Mouse (Mus musculus) naive thymus-derived CD4-positive, alpha-beta T cell, adult 2 months (primary cell): ENCODE results near the gene Sec16a.

ENCODE experiments used
- DNase-seq: peaks from one replicate; pipeline ENCODE4 v3.0.0-alpha.2; 2011; ENCODE audit warnings: low read depth

Gene Sec16a

DNA sequence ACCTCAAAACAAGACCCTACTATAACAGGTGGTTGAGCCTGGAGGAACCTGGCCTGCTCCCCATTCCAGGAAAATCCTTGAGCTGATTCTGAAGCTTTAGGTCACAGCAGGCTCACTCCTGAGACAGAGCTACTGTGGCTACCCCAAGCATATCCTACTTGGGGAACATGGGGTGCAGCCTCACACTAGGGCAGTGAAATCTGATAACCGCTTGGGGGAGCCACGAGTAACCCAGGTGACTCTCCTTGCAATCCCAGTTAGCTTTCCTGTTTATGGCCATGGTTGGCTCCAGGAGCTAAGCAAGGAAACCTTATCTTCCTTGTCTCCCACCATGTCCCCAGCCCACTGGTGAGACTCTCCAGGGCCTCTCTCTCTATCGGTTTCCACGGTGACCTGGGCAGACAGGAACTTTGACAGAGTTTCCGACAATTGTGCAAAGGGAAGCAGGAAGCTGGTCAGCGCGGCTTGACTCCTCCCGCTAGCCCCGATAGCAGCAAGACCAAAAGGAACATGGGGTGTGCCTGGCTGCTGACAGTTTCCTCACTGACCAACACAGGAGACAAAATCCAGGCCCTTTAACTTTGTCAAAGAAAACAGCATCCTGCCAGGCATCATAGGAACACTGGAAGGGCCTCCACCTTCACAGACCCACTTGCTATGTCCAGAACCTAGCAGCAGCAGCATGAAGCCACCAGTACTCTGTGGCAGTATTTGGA, 29.9 kb upstream of the Sec16a start:
- no peak for DNase-seq

GRCm38 (mm10) chr2:26472312-26473090, 27.5 kb upstream of the Sec16a start:
- no peak for DNase-seq

- DNase-seq = no peak
These were observed 26.8 kb upstream of the Sec16a start for GRCm38 (mm10) chr2:26471652-26472285.

GRCm38 (mm10) chr2:26470967-26471366, 26.0 kb upstream of the Sec16a start:
- no peak for DNase-seq

DNA sequence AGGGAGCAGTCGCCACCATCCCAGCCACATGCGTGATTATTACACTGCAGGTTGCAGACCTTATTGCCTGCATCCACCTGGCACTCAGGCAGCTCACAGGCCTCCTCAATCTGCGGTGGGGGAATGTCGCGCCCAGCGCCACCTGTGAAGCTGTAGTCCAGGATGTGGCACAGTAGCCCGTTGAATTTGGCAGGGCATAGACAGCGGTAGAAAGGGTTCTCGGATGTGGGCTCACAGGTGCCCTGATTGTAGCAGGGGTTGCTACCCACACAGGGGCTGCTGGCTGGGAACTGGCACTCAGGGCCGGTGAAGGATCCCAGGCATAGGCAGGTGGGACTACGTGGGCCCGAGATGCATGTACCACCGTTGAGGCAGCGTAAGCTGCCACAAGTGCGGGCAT, 23.4 kb upstream of the Sec16a start:
- DNase-seq = no peak

GRCm38 (mm10) chr2:26463412-26463811, 18.4 kb upstream of the Sec16a start:
- DNase-seq = no peak

- DNase-seq = no peak
These were observed 18.0 kb upstream of the Sec16a start for GRCm38 (mm10) chr2:26462980-26463379.

DNA sequence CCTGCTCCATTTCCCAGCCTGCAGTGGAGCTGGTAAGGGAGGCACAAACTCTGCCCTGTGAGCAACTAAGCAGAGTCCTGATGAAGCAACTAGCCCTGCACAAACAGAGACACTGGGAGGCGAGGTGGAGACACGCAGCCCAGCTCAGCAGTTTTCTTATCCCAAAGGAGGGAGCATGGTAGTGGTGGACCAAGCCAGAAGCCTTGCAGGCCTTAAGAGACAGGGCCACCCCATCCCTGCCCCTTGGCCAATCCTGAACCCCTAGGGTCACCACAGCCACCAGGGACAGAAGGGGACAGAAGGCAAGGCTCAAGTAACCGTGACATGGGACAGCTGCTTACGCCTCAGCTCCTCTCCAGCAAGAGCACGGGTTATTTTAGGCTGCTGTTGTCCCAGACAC, 16.7 kb upstream of the Sec16a start:
- DNase-seq = no peak

DNA sequence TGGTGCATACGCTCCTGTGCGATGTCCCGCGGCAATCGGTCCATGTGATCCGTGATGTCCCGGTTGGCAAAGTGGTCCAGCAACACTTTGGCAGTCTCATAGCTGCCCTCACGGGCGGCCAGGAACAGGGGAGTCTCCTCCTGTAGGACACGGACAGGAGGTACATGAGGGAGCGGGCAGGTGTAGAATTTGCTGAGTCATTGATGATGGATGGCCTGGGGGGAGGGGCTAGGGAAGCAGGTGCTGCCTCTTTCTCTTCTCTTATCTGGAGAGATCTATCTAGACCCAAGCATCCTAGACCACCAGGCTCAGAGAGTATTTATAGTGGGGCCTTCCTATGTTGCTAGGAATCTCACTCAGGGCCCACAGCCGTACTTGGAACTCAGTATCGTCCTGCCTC, 15.8 kb upstream of the Sec16a start:
- no peak for DNase-seq

DNA sequence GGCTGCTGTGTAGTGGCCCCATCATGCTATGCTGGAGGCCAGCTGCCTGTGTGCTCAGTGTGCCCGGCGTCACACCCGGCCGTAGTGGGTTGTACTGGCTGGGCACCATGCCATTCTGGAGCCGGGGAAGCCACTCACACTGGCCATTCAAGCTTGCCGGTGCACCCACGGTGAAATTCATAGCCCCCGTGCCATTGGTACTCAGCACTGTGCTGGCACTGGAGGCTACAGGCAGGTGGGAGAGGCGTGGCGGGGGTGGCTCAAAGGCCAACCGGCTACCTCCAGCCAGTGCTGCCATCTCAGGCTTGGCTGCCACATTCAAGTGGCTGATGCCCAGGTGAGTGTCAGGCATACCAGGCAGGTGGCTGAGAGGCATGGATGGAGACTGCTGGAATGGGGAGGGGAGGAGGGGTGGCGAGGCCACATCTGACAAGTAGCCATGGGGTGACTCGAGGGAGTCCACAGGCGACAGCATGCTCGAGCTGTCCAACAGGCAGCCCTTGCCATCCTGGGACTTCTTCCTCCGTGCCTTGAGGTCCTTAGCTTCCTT, 15.2 kb upstream of the Sec16a start:
- no peak for DNase-seq

DNA sequence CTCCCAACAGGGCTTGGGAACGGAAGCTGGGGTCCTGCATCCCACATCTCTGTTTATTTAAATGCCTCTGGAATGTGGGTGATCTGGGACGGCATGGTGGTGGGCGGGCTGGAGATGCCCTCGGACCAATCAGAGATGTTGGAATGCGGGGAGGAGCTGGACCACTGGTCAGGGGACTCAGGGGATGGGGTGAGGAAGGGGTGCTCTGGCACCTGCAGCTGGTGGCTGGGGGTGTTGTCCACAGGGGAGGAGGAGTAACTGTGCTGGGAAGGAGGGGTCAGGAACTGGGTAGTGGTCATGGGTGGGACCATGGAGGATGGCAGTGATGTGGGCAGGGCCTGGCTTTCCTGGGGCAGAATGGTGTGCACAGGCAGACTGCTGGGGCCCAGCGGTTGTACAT, 14.5 kb upstream of the Sec16a start:
- DNase-seq = no peak

GRCm38 (mm10) chr2:26458402-26459124, 13.5 kb upstream of the Sec16a start:
- peak; percentile 22 for DNase-seq

GRCm38 (mm10) chr2:26449121-26450060, 4.4 kb upstream of the Sec16a start:
- DNase-seq = peak; percentile 89

DNA sequence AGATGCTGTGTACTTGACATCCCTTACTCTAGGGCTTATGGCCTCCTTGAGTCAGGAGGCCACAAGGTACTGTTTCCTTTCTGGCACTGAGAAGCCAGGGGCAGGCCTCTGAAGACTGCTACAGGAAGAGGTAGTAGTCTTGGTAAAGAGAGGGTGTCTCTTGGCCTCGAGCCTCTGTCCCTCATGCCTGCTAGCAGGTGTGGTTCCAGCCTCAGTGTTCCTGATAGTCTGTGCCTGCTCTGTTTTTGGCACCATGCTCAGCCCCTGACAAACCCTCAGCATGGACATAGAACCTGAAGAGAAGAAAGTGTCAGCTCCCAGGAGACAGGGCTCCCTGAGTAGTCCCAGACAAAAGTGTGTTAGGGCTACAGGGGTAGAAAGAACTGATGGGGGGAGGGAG, 2.4 kb upstream of the Sec16a start:
- peak; percentile 29 for DNase-seq

GRCm38 (mm10) chr2:26446671-26447070, 1.7 kb upstream of the Sec16a start:
- DNase-seq = peak; percentile 31

DNA sequence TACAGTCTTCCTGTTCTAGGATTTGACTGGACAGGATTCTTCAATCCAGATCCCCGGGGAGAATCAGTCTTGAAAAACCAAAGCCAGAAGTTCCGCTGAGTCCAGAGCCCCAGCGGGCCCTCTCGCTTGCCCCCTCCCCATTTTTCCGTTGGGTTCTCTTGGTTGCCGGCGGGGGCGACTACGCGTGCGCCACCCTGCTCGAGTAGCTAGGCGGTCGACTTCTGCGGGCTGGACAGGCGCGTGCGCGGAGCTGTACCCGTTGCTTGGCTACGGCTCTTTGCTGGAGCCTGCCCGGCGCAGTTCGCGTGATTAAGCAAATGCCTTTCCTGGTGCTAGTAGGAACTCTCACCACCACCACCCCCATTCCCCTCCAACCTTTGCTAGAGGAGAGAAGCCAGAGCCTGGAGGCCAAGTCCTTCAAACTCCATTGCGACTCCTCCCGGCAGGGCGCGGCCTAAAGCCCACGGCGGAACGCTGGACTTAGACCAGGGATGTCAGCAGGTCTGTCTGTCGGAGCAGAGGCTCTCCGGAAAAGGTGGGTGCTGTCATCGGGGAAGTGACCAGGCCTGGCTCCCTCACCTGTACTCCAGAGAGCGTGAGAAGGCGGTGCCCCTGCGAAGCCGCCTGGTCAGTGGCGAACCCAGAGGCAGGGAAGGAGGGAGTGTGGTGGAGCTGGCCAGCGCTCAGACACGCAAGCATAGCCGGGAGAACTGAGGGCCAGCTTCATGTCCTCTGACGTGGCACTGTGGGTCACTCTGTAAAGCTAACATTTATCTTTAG, 840 bp upstream of the Sec16a start:
- DNase-seq = no peak

DNA sequence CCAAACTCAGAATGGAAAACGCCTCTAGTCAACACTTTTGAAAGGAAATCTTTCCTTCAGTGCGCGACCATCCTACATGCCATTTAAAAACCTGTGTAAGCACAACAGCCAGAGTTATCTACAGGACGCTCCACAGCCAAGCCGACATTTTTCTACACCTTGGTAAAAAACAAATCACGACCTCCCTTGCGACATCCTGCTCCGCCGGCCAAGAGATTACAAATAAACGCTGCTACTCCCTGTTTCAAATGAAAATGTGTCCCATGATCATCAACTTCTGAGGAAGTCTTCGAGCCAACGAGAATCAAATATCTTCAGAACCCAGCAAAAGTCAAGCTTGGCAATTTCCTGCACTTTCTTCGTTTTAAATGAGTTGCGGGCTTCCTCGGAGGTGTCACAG, 648 bp downstream of the Sec16a start:
- DNase-seq = no peak

DNA sequence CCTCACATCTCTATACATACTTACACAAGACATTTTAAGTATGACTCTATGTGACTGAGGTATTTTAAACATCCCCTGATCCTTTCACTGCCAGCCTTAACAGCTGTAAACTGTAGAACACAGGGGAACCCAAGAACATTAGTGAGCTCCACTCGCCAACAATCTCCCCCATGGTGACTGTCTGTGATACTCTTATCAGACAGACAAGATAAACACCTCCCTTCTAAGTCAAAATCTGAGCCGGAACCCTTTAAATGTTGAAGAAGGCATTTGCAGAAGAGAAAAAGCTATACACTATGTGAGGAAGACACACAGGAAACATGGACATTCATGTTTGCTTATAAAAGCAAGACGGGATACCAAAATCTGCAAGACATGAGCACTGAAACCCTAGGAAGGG, 1.1 kb downstream of the Sec16a start:
- no peak for DNase-seq

DNA sequence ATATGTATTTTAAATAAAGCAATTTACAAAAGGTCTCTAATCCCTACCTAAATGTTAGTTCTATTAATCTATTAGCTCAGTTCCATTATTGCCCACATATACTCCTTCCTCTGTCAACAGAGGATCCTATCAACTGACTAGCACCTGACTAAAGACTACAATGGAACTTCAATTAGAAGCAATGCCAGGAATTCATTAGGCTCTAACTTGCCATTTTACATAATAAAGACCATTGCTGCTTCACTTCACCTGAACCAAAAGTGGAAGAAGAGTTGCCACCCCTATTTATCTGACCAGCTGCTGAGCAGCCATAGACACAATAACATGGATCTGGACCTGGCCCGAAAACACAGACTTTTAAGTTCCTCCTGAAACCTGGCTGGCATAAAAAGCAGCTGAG, 2.2 kb downstream of the Sec16a start:
- no peak for DNase-seq

DNA sequence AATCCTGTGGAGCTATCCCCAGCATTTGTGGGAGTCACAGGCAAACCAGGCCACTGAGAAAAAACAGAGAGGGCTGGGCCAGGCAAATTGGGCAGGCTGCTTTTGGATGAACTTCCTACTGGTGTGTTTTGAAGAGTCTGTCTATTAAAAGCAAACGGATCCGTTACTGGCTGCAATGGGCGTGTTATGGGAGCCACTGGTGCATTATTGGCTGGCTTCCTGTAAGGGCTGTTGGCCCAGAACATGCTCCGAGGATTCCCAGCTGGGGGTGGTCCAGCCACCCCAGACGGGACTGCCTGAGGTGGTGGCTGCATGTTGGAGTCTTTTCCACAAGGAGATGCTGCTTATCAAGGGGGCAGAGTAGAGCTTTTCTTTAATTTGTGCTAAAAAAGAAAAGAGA, 3.3 kb downstream of the Sec16a start:
- no peak for DNase-seq
